Mouse (Mus musculus) cerebellum, adult 2 months (tissue): ENCODE results near the gene Unc119b. TPM values are rescaled to one million over a fixed set of nuclear protein-coding genes. Genes with fewer than 3 reads are reported as not detected.
A peak's percentile ranks its signal among the peaks of the same experiment; 100 is the strongest.

Source experiments
- DNase-seq, 2 experiments: peaks; one replicate each; pipeline ENCODE4 v3.0.0; 2021
- H3K27ac ChIP-seq: fragments of 200-500 bp; 2 replicates; pipeline ENCODE4 v1.5.1; 2012; ENCODE audit warnings: low read length, control low read depth, inconsistent platforms; ENCODE audit not compliant: insufficient read depth
- H3K27me3 ChIP-seq: fragments of 200-500 bp; 2 replicates; pipeline ENCODE4 v1.6.1; 2012; ENCODE audit warnings: inconsistent platforms, mild to moderate bottlenecking, low read length, moderate library complexity; ENCODE audit not compliant: control insufficient read depth, insufficient read depth
- H3K4me1 ChIP-seq: fragments of 200-500 bp; 2 replicates; pipeline ENCODE4 v1.6.1; 2011; ENCODE audit warnings: low read length; ENCODE audit not compliant: control insufficient read depth, insufficient read depth
- H3K4me3 ChIP-seq: fragments of 200-500 bp; replicated peaks from 2 replicates; pipeline ENCODE3; 2011; ENCODE audit warnings: mild to moderate bottlenecking, low read depth, low read length, control low read depth; ENCODE audit not compliant: insufficient read depth
- CTCF ChIP-seq: fragments of 200-500 bp; IDR thresholded peaks from 2 replicates; pipeline ENCODE4 v1.5.1; 2011; ENCODE audit warnings: low read depth, mild to moderate bottlenecking, control low read depth, low read length, moderate library complexity, borderline replicate concordance; ENCODE audit not compliant: insufficient read depth
- POLR2A ChIP-seq: fragments of 200-500 bp; IDR thresholded peaks from 2 replicates; pipeline ENCODE4 v1.6.1; 2011; ENCODE audit warnings: low read length, control low read depth, borderline replicate concordance; ENCODE audit not compliant: insufficient read depth
- WGBS: fragments of 180-500 bp; shearing (Covaris S2); methylation state at CpG from one replicate; pipeline ENCODE4 v1.1.7; 2018; 5-methylcytosine and 5-hydroxymethylcytosine counted together
- polyA plus RNA-seq: library from polyadenylated mRNA; depleted of rRNA; stranded (reverse); fragments of >200 nt; gene quantifications from 2 replicates; pipeline ENCODE4 v1.2.3, GENCODE M21; 2012

Gene Unc119b
- polyA plus RNA-seq, 1 experiment, result 34.0 TPM

GRCm38 (mm10) chr5:115102231-115102630 is 32.5 kb downstream of the Unc119b start:
- no peak for TF ChIP-seq POLR2A
- no peak for TF ChIP-seq CTCF
- Histone ChIP-seq H3K4me3 (no peak overlapping the region), H3K27me3 (no peaks in the 10 kb centered on the region), H3K4me1 (no peaks in the 10 kb centered on the region), H3K27ac (no peak overlapping the region)
- DNase-seq, result no peak
- WGBS, result 82% methylated on average over 2 of the region's 2 CpGs

- no peak overlapping the region for H3K27ac ChIP-seq
- 81% methylated on average over 6 of the region's 6 CpGs for WGBS
Measured at GRCm38 (mm10) chr5:115100473-115100872, 34.3 kb downstream of the Unc119b start.

GRCm38 (mm10) chr5:115099991-115100390 is 34.8 kb downstream of the Unc119b start:
- Histone ChIP-seq H3K27ac (no peak overlapping the region), H3K4me3 (no peak overlapping the region), H3K27me3 (no peaks in the 10 kb centered on the region), H3K4me1 (no peaks in the 10 kb centered on the region)
- TF ChIP-seq CTCF, result no peak
- no peak for TF ChIP-seq POLR2A
- no peak for DNase-seq
- 62% methylated on average over 9 of the region's 9 CpGs for WGBS

More at GRCm38 (mm10) chr5:115100473-115100872, 34.3 kb downstream of the Unc119b start:
- H3K4me3 ChIP-seq, result no peak overlapping the region
- TF ChIP-seq POLR2A, result no peak
- TF ChIP-seq CTCF, result no peak
- DNase-seq, result no peak
- H3K27me3 ChIP-seq, result no peaks in the 10 kb centered on the region
- H3K4me1 ChIP-seq, result no peaks in the 10 kb centered on the region

- Histone ChIP-seq H3K27ac (no peak overlapping the region), H3K4me1 (no peaks in the 10 kb centered on the region), H3K4me3 (no peak overlapping the region), H3K27me3 (no peaks in the 10 kb centered on the region)
- WGBS, result 79% methylated on average over 5 of the region's 5 CpGs
- DNase-seq, result no peak
- TF ChIP-seq POLR2A, result no peak
- TF ChIP-seq CTCF, result no peak
Measured at GRCm38 (mm10) chr5:115099530-115099929, 35.2 kb downstream of the Unc119b start.

GRCm38 (mm10) chr5:115098195-115098594 is 36.6 kb downstream of the Unc119b start, which contains the start of gene Gm10401:
Gene Gm10401 (minus strand): TSS chr5:115098295.
- whole genome bisulfite sequencing, result 88% methylated on average over 8 of the region's 8 CpGs
- Histone ChIP-seq H3K27me3 (no peaks in the 10 kb centered on the region), H3K4me3 (no peak within 1 kb of the TSS), H3K4me1 (no peaks in the 10 kb centered on the region), H3K27ac (no peak within 1 kb of the TSS)
- TF ChIP-seq CTCF (no peak), POLR2A (no peak)
- DNase-seq, result no peak

GRCm38 (mm10) chr5:115091776-115092175 is 43.0 kb downstream of the Unc119b start:
- Histone ChIP-seq H3K4me1 (no peaks in the 10 kb centered on the region), H3K27ac (no peak overlapping the region), H3K4me3 (no peak overlapping the region), H3K27me3 (no peaks in the 10 kb centered on the region)
- WGBS, result 87% methylated on average over 6 of the region's 6 CpGs
- TF ChIP-seq POLR2A, result no peak
- no peak for TF ChIP-seq CTCF
- no peak for DNase-seq

- Histone ChIP-seq H3K27ac (no peak overlapping the region), H3K4me3 (no peak overlapping the region), H3K27me3 (no peaks in the 10 kb centered on the region), H3K4me1 (no peaks in the 10 kb centered on the region)
- WGBS, result 85% methylated on average over 3 of the region's 3 CpGs
- TF ChIP-seq POLR2A, result no peak
- no peak for TF ChIP-seq CTCF
- no peak for DNase-seq
Measured at GRCm38 (mm10) chr5:115091015-115091414, 43.8 kb downstream of the Unc119b start.

- no peaks in the 10 kb centered on the region for H3K4me1 ChIP-seq
- DNase-seq, result no peak
- no peak overlapping the region for H3K27ac ChIP-seq
- no peak for TF ChIP-seq POLR2A
- peak; percentile 7; the same call in 1 of the 2 replicates for TF ChIP-seq CTCF
- WGBS, result 94% methylated on average over 5 of the region's 5 CpGs
- no peaks in the 10 kb centered on the region for H3K27me3 ChIP-seq
- H3K4me3 ChIP-seq, result no peak overlapping the region
Measured at GRCm38 (mm10) chr5:115089592-115090268, 45.0 kb downstream of the Unc119b start.
